Mouse (Mus musculus) C2C12 (cell line): ENCODE results near the gene Igfn1. TPM values are rescaled to one million over a fixed set of nuclear protein-coding genes. Genes with fewer than 3 reads are reported as not detected.

ENCODE experiments used
- H3K27me3 ChIP-seq: one replicate; pipeline ENCODE4 v1.6.1; 2011; ENCODE audit not compliant: control insufficient read depth, insufficient read depth, insufficient read length
- H3K36me3 ChIP-seq: one replicate; pipeline ENCODE4 v1.6.1; 2011; ENCODE audit not compliant: control insufficient read depth, insufficient read depth
- H3K4me3 ChIP-seq: one replicate; pipeline ENCODE4 v1.5.1; 2011; ENCODE audit warnings: mild to moderate bottlenecking, control low read depth; ENCODE audit not compliant: poor library complexity, insufficient read depth, severe bottlenecking
- H3K79me2 ChIP-seq: one replicate; pipeline ENCODE4 v1.6.1; 2011; ENCODE audit not compliant: control insufficient read depth, insufficient read depth
- H3K79me3 ChIP-seq: one replicate; pipeline ENCODE4 v1.6.1; 2011; ENCODE audit warnings: low read depth, control low read depth
- H3ac ChIP-seq: one replicate; pipeline ENCODE3; 2011; ENCODE audit warnings: low read depth; ENCODE audit not compliant: control insufficient read depth, insufficient read length
- CEBPB ChIP-seq: IDR thresholded peaks from one replicate; pipeline ENCODE4 v1.6.1; 2011; ENCODE audit warnings: low read depth, mild to moderate bottlenecking, control low read depth, moderate library complexity
- CTCF ChIP-seq: IDR thresholded peaks from one replicate; pipeline ENCODE4 v1.5.1; 2011; ENCODE audit not compliant: control insufficient read depth, insufficient read depth, insufficient read length
- FOSL1 ChIP-seq: IDR thresholded peaks from one replicate; pipeline ENCODE4 v1.8.0; 2011; ENCODE audit warnings: mild to moderate bottlenecking, low read length; ENCODE audit not compliant: poor library complexity, insufficient read depth, severe bottlenecking
- MAX ChIP-seq: IDR thresholded peaks from one replicate; pipeline ENCODE4 v1.6.1; 2011; ENCODE audit warnings: mild to moderate bottlenecking, control low read depth
- MYOD1 ChIP-seq: IDR thresholded peaks from one replicate; pipeline ENCODE4 v1.6.1; 2011; ENCODE audit warnings: low read depth; ENCODE audit not compliant: control insufficient read depth, insufficient read length
- MYOG ChIP-seq: IDR thresholded peaks from one replicate; pipeline ENCODE4 v1.6.1; 2011; ENCODE audit not compliant: control insufficient read depth, insufficient read length; ENCODE audit errors: extremely low read depth
- USF1 ChIP-seq: IDR thresholded peaks from one replicate; pipeline ENCODE4 v1.6.1; 2011; ENCODE audit warnings: low read depth, mild to moderate bottlenecking, control low read depth, moderate library complexity
- polyA plus RNA-seq: library from polyadenylated mRNA; unstranded; fragments of >200 nt; fragmentation: generic; extraction: Trizol; gene quantifications from one replicate; pipeline ENCODE4 v1.2.1, GENCODE M21; 2012; ENCODE audit warnings: missing spikeins

Gene Igfn1
- polyA plus RNA-seq, 1 experiment, result 0.06 TPM

- Histone ChIP-seq H3K4me3 (no peak overlapping the region), H3K36me3 (no peaks in the 10 kb centered on the region), H3K79me2 (no peaks in the 10 kb centered on the region), H3K79me3 (no peaks in the 10 kb centered on the region), H3K27me3 (peaks cover 6% of the 10 kb centered on the region), H3ac (no peak overlapping the region)
- TF ChIP-seq USF1, result no peak
- no peak for TF ChIP-seq FOSL1
- TF ChIP-seq MYOD1, result no peak
- TF ChIP-seq MYOG, result no peak
- no peak for TF ChIP-seq MAX
- TF ChIP-seq CTCF, result no peak
- TF ChIP-seq CEBPB, result no peak
Measured at GRCm38 (mm10) chr1:135972576-135972975, 33.6 kb downstream of the Igfn1 start.

- Histone ChIP-seq H3K36me3 (no peaks in the 10 kb centered on the region), H3K4me3 (no peak overlapping the region)
Measured at GRCm38 (mm10) chr1:135970486-135970885, 35.7 kb downstream of the Igfn1 start.

GRCm38 (mm10) chr1:135967739-135968138 is 38.4 kb downstream of the Igfn1 start:
- no peak overlapping the region for H3K4me3 ChIP-seq
- no peaks in the 10 kb centered on the region for H3K79me3 ChIP-seq
- no peaks in the 10 kb centered on the region for H3K79me2 ChIP-seq
- H3K27me3 ChIP-seq, result peaks cover 6% of the 10 kb centered on the region
- no peak overlapping the region for H3ac ChIP-seq
- TF ChIP-seq MAX, result no peak
- no peak for TF ChIP-seq USF1
- TF ChIP-seq MYOG, result no peak
- TF ChIP-seq CEBPB, result no peak
- TF ChIP-seq MYOD1, result no peak
- no peak for TF ChIP-seq CTCF
- no peak for TF ChIP-seq FOSL1
- no peaks in the 10 kb centered on the region for H3K36me3 ChIP-seq

More at GRCm38 (mm10) chr1:135970486-135970885, 35.7 kb downstream of the Igfn1 start:
- TF ChIP-seq CEBPB (no peak), USF1 (no peak), MYOD1 (no peak), FOSL1 (no peak), MAX (no peak), MYOG (no peak), CTCF (no peak)
- Histone ChIP-seq H3K79me2 (no peaks in the 10 kb centered on the region), H3K27me3 (no peaks in the 10 kb centered on the region), H3ac (no peak overlapping the region), H3K79me3 (no peaks in the 10 kb centered on the region)

- no peaks in the 10 kb centered on the region for H3K79me3 ChIP-seq
- no peaks in the 10 kb centered on the region for H3K79me2 ChIP-seq
- H3K4me3 ChIP-seq, result no peak overlapping the region
- H3K36me3 ChIP-seq, result no peaks in the 10 kb centered on the region
- H3K27me3 ChIP-seq, result peaks cover 14% of the 10 kb centered on the region
- H3ac ChIP-seq, result no peak overlapping the region
- no peak for TF ChIP-seq CEBPB
- TF ChIP-seq MYOD1, result no peak
- no peak for TF ChIP-seq USF1
- no peak for TF ChIP-seq FOSL1
- no peak for TF ChIP-seq MAX
- TF ChIP-seq MYOG, result no peak
- no peak for TF ChIP-seq CTCF
Measured at GRCm38 (mm10) chr1:135964561-135964960, 41.6 kb downstream of the Igfn1 start.

- Histone ChIP-seq H3K79me3 (no peaks in the 10 kb centered on the region), H3K27me3 (peaks cover 16% of the 10 kb centered on the region), H3K36me3 (no peaks in the 10 kb centered on the region), H3K4me3 (no peak overlapping the region), H3K79me2 (no peaks in the 10 kb centered on the region), H3ac (no peak overlapping the region)
- no peak for TF ChIP-seq MAX
- no peak for TF ChIP-seq CEBPB
- TF ChIP-seq MYOG, result no peak
- no peak for TF ChIP-seq MYOD1
- TF ChIP-seq USF1, result no peak
- no peak for TF ChIP-seq CTCF
- TF ChIP-seq FOSL1, result no peak
Measured at GRCm38 (mm10) chr1:135963177-135963576, 43.0 kb downstream of the Igfn1 start.

- H3K36me3 ChIP-seq, result no peaks in the 10 kb centered on the region
- no peaks in the 10 kb centered on the region for H3K79me2 ChIP-seq
- no peak for TF ChIP-seq CEBPB
- no peak overlapping the region for H3ac ChIP-seq
- peaks cover 35% of the 10 kb centered on the region for H3K27me3 ChIP-seq
- H3K79me3 ChIP-seq, result no peaks in the 10 kb centered on the region
- no peak overlapping the region for H3K4me3 ChIP-seq
Measured at GRCm38 (mm10) chr1:135958483-135958882, 47.7 kb downstream of the Igfn1 start.
